Mouse (Mus musculus) splenic B cell, adult 2 months (primary cell): ENCODE data around the gene Smim9.
"Not testable (repeated sequence)": the region's sequence is repeated elsewhere in the genome, so short reads cannot be mapped to it uniquely, and the experiment has no call there.

Source experiments
- DNase-seq: peaks from one replicate; pipeline ENCODE4 v3.0.0-alpha.2; 2011; ENCODE audit warnings: low read depth, low spot score
- H3K27me3 ChIP-seq: 2 replicates; pipeline ENCODE4 v1.6.1; 2012; ENCODE audit warnings: mild to moderate bottlenecking, low read length, moderate library complexity, mixed read lengths; ENCODE audit not compliant: control insufficient read depth, poor library complexity, insufficient read depth, severe bottlenecking
- H3K36me3 ChIP-seq: 2 replicates; pipeline ENCODE4 v1.6.1; 2012; ENCODE audit warnings: mild to moderate bottlenecking, low read length, moderate library complexity, mixed read lengths; ENCODE audit not compliant: control insufficient read depth, poor library complexity, insufficient read depth, severe bottlenecking

Smim9 gene

GRCm38 (mm10) chrX:75163670-75164069, at the start of gene Smim9:
Gene Smim9, minus strand, starts transcription at chrX:75163770.
- Histone ChIP-seq H3K27me3 (no peaks in the 10 kb centered on the region), H3K36me3 (no peaks in the 10 kb centered on the region)
- DNase-seq, result no peak

GRCm38 (mm10) chrX:75155576-75156243, 7.9 kb downstream of the Smim9 start:
- Histone ChIP-seq H3K36me3 (no peaks in the 10 kb centered on the region), H3K27me3 (no peaks in the 10 kb centered on the region)
- peak; percentile 51 for DNase-seq

GRCm38 (mm10) chrX:75152249-75152648, 11.3 kb downstream of the Smim9 start:
- Histone ChIP-seq H3K36me3 (no peaks in the 10 kb centered on the region), H3K27me3 (no peaks in the 10 kb centered on the region)
- no peak for DNase-seq

GRCm38 (mm10) chrX:75150304-75150703, 13.3 kb downstream of the Smim9 start:
- H3K27me3 ChIP-seq, result no peaks in the 10 kb centered on the region
- H3K36me3 ChIP-seq, result no peaks in the 10 kb centered on the region
- no peak for DNase-seq

- no peak for DNase-seq
- H3K36me3 ChIP-seq, result no peaks in the 10 kb centered on the region
Observed at GRCm38 (mm10) chrX:75148414-75148813, 15.2 kb downstream of the Smim9 start.

GRCm38 (mm10) chrX:75143124-75143555, 20.4 kb downstream of the Smim9 start:
- not testable (repeated sequence) for H3K36me3 ChIP-seq, H3K27me3 ChIP-seq
- DNase-seq, result peak; percentile 22

More at GRCm38 (mm10) chrX:75148414-75148813, 15.2 kb downstream of the Smim9 start:
- no peaks in the 10 kb centered on the region for H3K27me3 ChIP-seq

GRCm38 (mm10) chrX:75138182-75138581, 25.4 kb downstream of the Smim9 start:
- no peaks in the 10 kb centered on the region for H3K36me3 ChIP-seq
- no peak for DNase-seq
- H3K27me3 ChIP-seq, result no peaks in the 10 kb centered on the region

GRCm38 (mm10) chrX:75137729-75138128, 25.8 kb downstream of the Smim9 start:
- Histone ChIP-seq H3K36me3 (no peaks in the 10 kb centered on the region), H3K27me3 (no peaks in the 10 kb centered on the region)
- no peak for DNase-seq

GRCm38 (mm10) chrX:75136938-75137337, 26.6 kb downstream of the Smim9 start:
- no peak for DNase-seq
- Histone ChIP-seq H3K36me3 (no peaks in the 10 kb centered on the region), H3K27me3 (no peaks in the 10 kb centered on the region)

- DNase-seq, result peak; percentile 79
Observed at GRCm38 (mm10) chrX:75130467-75131160, 33.0 kb downstream of the Smim9 start, which contains the start of gene Mpp1. Gene Mpp1, minus strand, starts transcription at chrX:75131016.

GRCm38 (mm10) chrX:75129474-75129873, 34.1 kb downstream of the Smim9 start:
- Histone ChIP-seq H3K36me3 (no peaks in the 10 kb centered on the region), H3K27me3 (no peaks in the 10 kb centered on the region)
- no peak for DNase-seq

More at GRCm38 (mm10) chrX:75130467-75131160, 33.0 kb downstream of the Smim9 start, which contains the start of gene Mpp1:
- H3K27me3 ChIP-seq, result no peaks in the 10 kb centered on the region
- no peaks in the 10 kb centered on the region for H3K36me3 ChIP-seq

GRCm38 (mm10) chrX:75128333-75128980, 35.1 kb downstream of the Smim9 start:
- Histone ChIP-seq H3K27me3 (no peaks in the 10 kb centered on the region), H3K36me3 (no peaks in the 10 kb centered on the region)
- DNase-seq, result peak; percentile 23

GRCm38 (mm10) chrX:75126893-75127292, 36.7 kb downstream of the Smim9 start:
- Histone ChIP-seq H3K36me3 (no peaks in the 10 kb centered on the region), H3K27me3 (no peaks in the 10 kb centered on the region)
- peak; percentile 50 for DNase-seq

GRCm38 (mm10) chrX:75125606-75126005, 38.0 kb downstream of the Smim9 start:
- no peak for DNase-seq

GRCm38 (mm10) chrX:75115550-75115949, 48.0 kb downstream of the Smim9 start:
- H3K36me3 ChIP-seq, result no peaks in the 10 kb centered on the region
- no peak for DNase-seq
- no peaks in the 10 kb centered on the region for H3K27me3 ChIP-seq

More at GRCm38 (mm10) chrX:75125606-75126005, 38.0 kb downstream of the Smim9 start:
- Histone ChIP-seq H3K27me3 (no peaks in the 10 kb centered on the region), H3K36me3 (no peaks in the 10 kb centered on the region)
